12 mouse cellular contexts compared by ENCODE assay signal in genomic region chr6:84593693-84594092, GRCm38 (mm10). TPM values are rescaled to one million over a fixed set of nuclear protein-coding genes. Genes with fewer than 3 reads are reported as not detected.
A peak's percentile ranks its signal among the peaks of the same experiment; 100 is the strongest.
DNase-seq lines count a peak whose midpoint lies in the region; ATAC-seq and TF ChIP-seq lines count a peak whose summit lies in the region.
"Had no signal": no experiment of that assay in that cellular context is flagged by ENCODE, and none has a peak within 500 bp of the region (broad histone marks: within the 10 kb centered on the region; RNA-seq: fewer than 3 reads in every experiment).

Cyp26b1 (minus strand) TSS chr6:84593908.

- no peak for TF ChIP-seq POLR2A in thymus, adult 2 months (IDR thresholded peaks at IDR 0.05; ENCODE audit: control insufficient read depth, extremely low read depth, insufficient read depth, low read length, poor library complexity)

- no peak within 1 kb of the TSS for H3K27ac ChIP-seq in forebrain, embryonic 11.5 days (ENCODE audit: low read depth, low read length)
- no peak within 1 kb of the TSS for H3K27ac ChIP-seq in forebrain, postnatal 0 days (ENCODE audit: low read depth, low read length)
- H3K27ac ChIP-seq in hindbrain, embryonic 10.5 days, result peak within 1 kb of the TSS; percentile 90
- H3K27ac ChIP-seq in midbrain, embryonic 13.5 days, result no peak within 1 kb of the TSS
- no peak within 1 kb of the TSS for H3K27ac ChIP-seq in thymus, adult 2 months (ENCODE audit: control insufficient read depth, insufficient read depth, low read length)
- H3K27ac ChIP-seq: heart, embryonic 15.5 days; macrophage had no signal

- H3K9me3 ChIP-seq in forebrain, embryonic 11.5 days (ENCODE audit: control insufficient read depth, low read length), result no peaks in the 10 kb centered on the region
- H3K9me3 ChIP-seq in forebrain, postnatal 0 days (ENCODE audit: low read length), result no peaks in the 10 kb centered on the region
- H3K9me3 ChIP-seq in hindbrain, embryonic 10.5 days, result no peaks in the 10 kb centered on the region
- H3K9me3 ChIP-seq in midbrain, embryonic 13.5 days, result no peaks in the 10 kb centered on the region
- H3K9me3 ChIP-seq: heart, embryonic 15.5 days had no signal

- no peak for TF ChIP-seq CTCF in forebrain, postnatal 0 days (IDR thresholded peaks at IDR 0.05; ENCODE audit: low read depth)
- TF ChIP-seq CTCF in thymus, adult 2 months (IDR thresholded peaks at IDR 0.05; ENCODE audit: borderline replicate concordance, control insufficient read depth, extremely low read depth, insufficient read depth, low read length, poor library complexity), result no peak

- intact Hi-C loops in left cerebral cortex, postnatal 4 days (cut with DNase I), result loop anchor here (5.0 to 10.0 kb wide), 2 partner anchors 186 to 331 kb away; no protein-coding TSS in a partner anchor

- no peak within 1 kb of the TSS for H3K4me2 ChIP-seq in forebrain, embryonic 11.5 days (ENCODE audit: low read depth, low read length, severe bottlenecking)
- no peak within 1 kb of the TSS for H3K4me2 ChIP-seq in forebrain, postnatal 0 days (ENCODE audit: low read depth)
- peak within 1 kb of the TSS; percentile 30 for H3K4me2 ChIP-seq in midbrain, embryonic 13.5 days (replicated peaks)
- H3K4me2 ChIP-seq: heart, embryonic 15.5 days had no signal

- DNase-seq in forebrain, embryonic 11.5 days (ENCODE audit: low spot score), result peak; percentile 57
- no peak for DNase-seq in forebrain, postnatal 0 days
- DNase-seq in left cerebral cortex, postnatal 4 days, result no peak
- DNase-seq in left cerebral cortex, adult 8-10 months (ENCODE audit: low spot score in 2 of 2), result no peak
- DNase-seq in hindbrain, embryonic 10.5 days (ENCODE audit: low spot score), result peak; percentile 47
- no peak for DNase-seq in thymus, adult 2 months
- DNase-seq in gastrocnemius, adult 18-20 months (ENCODE audit: low spot score), result no peak
- DNase-seq: kidney, postnatal 14 days had no signal

- peaks cover 7% of the 10 kb centered on the region; the same call in 1 of the 2 replicates for H3K4me1 ChIP-seq in forebrain, embryonic 11.5 days (replicated peaks; ENCODE audit: control insufficient read depth, insufficient read depth, low read length)
- peaks cover 8% of the 10 kb centered on the region; the same call in 1 of the 2 replicates for H3K4me1 ChIP-seq in forebrain, postnatal 0 days (ENCODE audit: insufficient read depth)
- peaks cover 69% of the 10 kb centered on the region for H3K4me1 ChIP-seq in hindbrain, embryonic 10.5 days (replicated peaks)
- peaks cover 31% of the 10 kb centered on the region for H3K4me1 ChIP-seq in midbrain, embryonic 13.5 days (replicated peaks)
- 0 out of 2 replicates have a peak, but pooled peaks cover 2% of the 10 kb centered on the region for H3K4me1 ChIP-seq in thymus, adult 2 months (replicated peaks; ENCODE audit: control insufficient read depth, insufficient read depth, low read length)

- H3K27me3 ChIP-seq in forebrain, embryonic 11.5 days (ENCODE audit: control insufficient read depth, insufficient read depth, low read length), result peaks cover 20% of the 10 kb centered on the region
- H3K27me3 ChIP-seq in forebrain, postnatal 0 days (ENCODE audit: insufficient read depth, low read length), result peaks cover 16% of the 10 kb centered on the region
- H3K27me3 ChIP-seq in hindbrain, embryonic 10.5 days (ENCODE audit: insufficient read depth, poor library complexity, severe bottlenecking), result peaks cover 47% of the 10 kb centered on the region
- H3K27me3 ChIP-seq in midbrain, embryonic 13.5 days, result peaks cover 45% of the 10 kb centered on the region
- peaks cover 9% of the 10 kb centered on the region; the same call in 1 of the 2 replicates for H3K27me3 ChIP-seq in thymus, adult 2 months (ENCODE audit: control insufficient read depth, insufficient read depth, low read length)

- no peak within 1 kb of the TSS for H3K4me3 ChIP-seq in forebrain, embryonic 11.5 days (ENCODE audit: low read depth, low read length)
- H3K4me3 ChIP-seq in forebrain, postnatal 0 days (ENCODE audit: low read depth, low read length), result no peak within 1 kb of the TSS
- peak within 1 kb of the TSS; percentile 70 for H3K4me3 ChIP-seq in hindbrain, embryonic 10.5 days
- peak within 1 kb of the TSS; percentile 22 for H3K4me3 ChIP-seq in midbrain, embryonic 13.5 days (replicated peaks)
- H3K4me3 ChIP-seq in thymus, adult 2 months (ENCODE audit: control insufficient read depth, insufficient read depth, low read length), result no peak within 1 kb of the TSS
- H3K4me3 ChIP-seq: heart, embryonic 15.5 days had no signal

- H3K36me3 ChIP-seq in forebrain, embryonic 11.5 days (ENCODE audit: control insufficient read depth, insufficient read depth, low read length), result no peaks in the 10 kb centered on the region
- H3K36me3 ChIP-seq in forebrain, postnatal 0 days (ENCODE audit: insufficient read depth), result no peaks in the 10 kb centered on the region
- H3K36me3 ChIP-seq in hindbrain, embryonic 10.5 days, result no peaks in the 10 kb centered on the region
- H3K36me3 ChIP-seq in midbrain, embryonic 13.5 days, result no peaks in the 10 kb centered on the region
- H3K36me3 ChIP-seq in thymus, adult 2 months (ENCODE audit: control insufficient read depth, insufficient read depth, low read length), result no peaks in the 10 kb centered on the region
- H3K36me3 ChIP-seq: heart, embryonic 15.5 days had no signal

- WGBS in forebrain, embryonic 11.5 days, result 74% methylated on average over 10 of the region's 10 CpGs
- 71% methylated on average over 10 of the region's 10 CpGs for WGBS in forebrain, postnatal 0 days
- 63% methylated on average over 10 of the region's 10 CpGs for WGBS in hindbrain, embryonic 10.5 days
- WGBS in midbrain, embryonic 13.5 days, result 81% methylated on average over 10 of the region's 10 CpGs
- WGBS in thymus, adult 2 months, result 93% methylated on average over 10 of the region's 10 CpGs

- H3K9ac ChIP-seq in forebrain, embryonic 11.5 days (ENCODE audit: low read length), result no peak within 1 kb of the TSS
- H3K9ac ChIP-seq in forebrain, postnatal 0 days, result no peak within 1 kb of the TSS
- H3K9ac ChIP-seq in midbrain, embryonic 13.5 days (replicated peaks), result peak within 1 kb of the TSS; percentile 48; the same call in 1 of the 2 replicates
- H3K9ac ChIP-seq: heart, embryonic 15.5 days had no signal

- no peak for ATAC-seq in forebrain, embryonic 11.5 days (replicated peaks; ENCODE audit: low FRiP score)
- no peak for ATAC-seq in forebrain, postnatal 0 days
- no peak for ATAC-seq in midbrain, embryonic 13.5 days
- ATAC-seq: forebrain, embryonic 14.5 days had no signal

RNA-seq across cellular contexts. Expression of gene Cyp26b1, which starts in this region (rescaled TPM):
- polyA plus RNA-seq in forebrain, embryonic 11.5 days (2014; fragmentation: Nextera tagmentation; extraction: Ambion mirVana), result 0.84 and 1.2 TPM in 2 replicates
- 7.5 and 10.6 TPM in 2 replicates for total RNA-seq in forebrain, postnatal 0 days (2014; rRNA removed)
- polyA plus RNA-seq in forebrain, postnatal 0 days (2015; fragmentation: Nextera tagmentation; extraction: Ambion mirVana), result 5.2 and 6.5 TPM in 2 replicates
- 10 to 100 TPM; 28.9 to 29.7 TPM for total RNA-seq in left cerebral cortex, postnatal 4 days (2021)
- 1 to 10 TPM; 4.4 to 8.9 (median 6.2) TPM for total RNA-seq in left cerebral cortex, adult 8-10 months (2022)
- 21.1 and 26.2 TPM in 2 replicates for polyA plus RNA-seq in hindbrain, embryonic 10.5 days (2016; fragmentation: Nextera tagmentation; extraction: Ambion mirVana)
- polyA plus RNA-seq in midbrain, embryonic 13.5 days (2015; fragmentation: Nextera tagmentation; extraction: Ambion mirVana), result 12.6 and 14.7 TPM in 2 replicates
- 6.6 and 6.7 TPM in 2 replicates for polyA plus RNA-seq in thymus, adult 2 months (2012; rRNA removed)
- 1 to 10 TPM; 1.1 to 2.1 TPM for total RNA-seq in gastrocnemius, adult 18-20 months (2021)

Comparison
In these comparisons a context has a peak if more than half of its experiments do, and no peak if none do; other contexts are left out.
1. DNase-seq: peak in forebrain, embryonic 11.5 days (single experiment) and hindbrain, embryonic 10.5 days (single experiment); none in forebrain, postnatal 0 days (single experiment), left cerebral cortex, postnatal 4 days (single experiment), left cerebral cortex, adult 8-10 months (0 of 2), thymus, adult 2 months (single experiment) and gastrocnemius, adult 18-20 months (single experiment).
2. H3K4me3 ChIP-seq: peak in hindbrain, embryonic 10.5 days (single experiment) and midbrain, embryonic 13.5 days (single experiment); none in forebrain, embryonic 11.5 days (single experiment), forebrain, postnatal 0 days (single experiment) and thymus, adult 2 months (single experiment).